Mouse (Mus musculus): ENCODE results near the gene Pold3.

GRCm38 (mm10) chr7:100138075-100138474 lies 16.7 kb upstream of the Pold3 start:
- TF ChIP-seq POLR2A (IDR thresholded peaks at IDR 0.05; ENCODE audit: borderline replicate concordance, low read depth, low read length) = no peak
- TF ChIP-seq CTCF (IDR thresholded peaks at IDR 0.05; ENCODE audit: low read depth, low read length) = no peak
